Mouse (Mus musculus) limb, embryonic 13.5 days (tissue): ENCODE data around the gene Syvn1. TPM values are rescaled to one million over a fixed set of nuclear protein-coding genes. Genes with fewer than 3 reads are reported as not detected.

ENCODE experiments used
- microRNA-seq: library from miRNA; unstranded; fragments of <30 nt; microRNA quantifications from one replicate; pipeline ENCODE4, GENCODE M21; 2016
- polyA plus RNA-seq: library from polyadenylated mRNA; unstranded; fragments of >200 nt; fragmentation: Nextera tagmentation; extraction: Ambion mirVana; gene quantifications from 2 replicates; pipeline ENCODE4 v1.2.1, GENCODE M21; 2015

Gene Syvn1
- polyA plus RNA-seq, 1 experiment from 2014 or later, result 34.0 TPM

Small RNAs within 50 kb of the gene (microRNA-seq; reads per million reads assigned to microRNA genes)
- gene Mir6988, result 0.87 reads per million

Other genes starting within 250 kb of the Syvn1 start
- gene Frmd8, start 171.3 kb upstream of the Syvn1 start, polyA plus RNA-seq, result 30.1 and 32.2 TPM in 2 replicates
- 2.3 and 2.4 TPM in 2 replicates for gene Slc25a45, start 168.8 kb upstream of the Syvn1 start, polyA plus RNA-seq
- 4.7 and 5.5 TPM in 2 replicates for gene Tigd3, start 152.4 kb upstream of the Syvn1 start, polyA plus RNA-seq
- gene Dpf2, start 133.6 kb upstream of the Syvn1 start, polyA plus RNA-seq, result 174 and 185 TPM in 2 replicates
- gene Cdc42ep2, start 121.8 kb upstream of the Syvn1 start, polyA plus RNA-seq, result 4.7 and 5.3 TPM in 2 replicates
- gene Pola2, start 82.4 kb upstream of the Syvn1 start, polyA plus RNA-seq, result 70.9 and 75.7 TPM in 2 replicates
- not detected in 2 replicates for gene Slc22a20, start 60.4 kb upstream of the Syvn1 start, polyA plus RNA-seq
- 7.1 and 8.0 TPM in 2 replicates for gene Capn1, start 30.7 kb upstream of the Syvn1 start, polyA plus RNA-seq
- 76.9 and 80.0 TPM in 2 replicates for gene Mrpl49, start 11.2 kb downstream of the Syvn1 start, polyA plus RNA-seq
- gene Fau, start 11.3 kb downstream of the Syvn1 start, polyA plus RNA-seq, result 760 and 823 TPM in 2 replicates
- gene Znhit2, start 14.6 kb downstream of the Syvn1 start, polyA plus RNA-seq, result 29.0 and 29.8 TPM in 2 replicates
- gene Tm7sf2, start 21.8 kb downstream of the Syvn1 start, polyA plus RNA-seq, result 17.4 and 24.0 TPM in 2 replicates
- 69.7 and 72.5 TPM in 2 replicates for gene Vps51, start 30.7 kb downstream of the Syvn1 start, polyA plus RNA-seq
- not detected in 2 replicates for gene Tmem262, start 33.5 kb downstream of the Syvn1 start, polyA plus RNA-seq
- gene Gm28374, start 35.7 kb downstream of the Syvn1 start, polyA plus RNA-seq, result 1.9 and 2.3 TPM in 2 replicates
- gene Zfpl1, start 38.4 kb downstream of the Syvn1 start, polyA plus RNA-seq, result 85.9 and 92.5 TPM in 2 replicates
- gene Cdca5, start 38.4 kb downstream of the Syvn1 start, polyA plus RNA-seq, result 36.5 and 37.6 TPM in 2 replicates
- 0.73 TPM in 1 of 2 replicates, not detected in the other for gene AC131692.1, start 47.8 kb downstream of the Syvn1 start, polyA plus RNA-seq
- 0.46 and 0.65 TPM in 2 replicates for gene Naaladl1, start 59.2 kb downstream of the Syvn1 start, polyA plus RNA-seq
- gene Sac3d1, start 72.1 kb downstream of the Syvn1 start, polyA plus RNA-seq, result 42.9 and 44.0 TPM in 2 replicates
- gene Snx15, start 81.7 kb downstream of the Syvn1 start, polyA plus RNA-seq, result 33.0 and 33.7 TPM in 2 replicates
- not detected in 2 replicates for gene Batf2, start 94.4 kb downstream of the Syvn1 start, polyA plus RNA-seq
- 88.7 and 90.4 TPM in 2 replicates for gene Arl2, start 95.0 kb downstream of the Syvn1 start, polyA plus RNA-seq
- gene Majin, start 137.8 kb downstream of the Syvn1 start, polyA plus RNA-seq, result not detected in 2 replicates
- 3.1 and 4.2 TPM in 2 replicates for gene Gpha2, start 179.8 kb downstream of the Syvn1 start, polyA plus RNA-seq
- 23.9 and 29.0 TPM in 2 replicates for gene Ppp2r5b, start 189.3 kb downstream of the Syvn1 start, polyA plus RNA-seq
- 8.6 and 10.7 TPM in 2 replicates for gene Atg2a, start 195.1 kb downstream of the Syvn1 start, polyA plus RNA-seq
- 73.1 and 82.9 TPM in 2 replicates for gene Ehd1, start 230.1 kb downstream of the Syvn1 start, polyA plus RNA-seq